Mouse (Mus musculus) adipocyte (in vitro differentiated cells): ENCODE measurements around the gene Mctp1.
A peak's percentile ranks its signal among the peaks of the same experiment; 100 is the strongest.

ENCODE experiments used
- DNase-seq: peaks from one replicate; pipeline ENCODE4 v3.0.0-alpha.2; 2016; ENCODE audit warnings: low spot score

The Mctp1 gene

GRCm38 (mm10) chr13:76967588-76967987 lies 583.3 kb downstream of the Mctp1 start:
- no peak for DNase-seq

DNA sequence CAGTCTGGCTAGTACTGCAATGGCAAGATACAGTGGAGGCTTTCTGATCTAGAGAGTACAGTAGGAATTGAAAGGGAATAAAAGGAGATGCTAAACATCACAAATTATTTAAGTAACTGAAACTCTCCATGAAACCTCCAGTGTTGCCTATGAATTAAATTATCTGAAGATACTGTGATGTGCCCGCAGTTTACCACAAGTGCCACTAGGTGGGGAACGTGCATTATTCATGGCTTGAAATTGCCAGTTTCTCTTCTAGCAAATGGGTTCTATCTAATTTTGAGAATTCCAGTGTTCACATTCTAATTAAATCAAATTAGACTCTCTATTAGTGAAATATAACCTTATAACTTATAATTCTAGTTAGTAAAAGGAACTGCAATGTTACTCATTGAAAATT lies 585.1 kb downstream of the Mctp1 start:
- peak; percentile 64 for DNase-seq

DNA sequence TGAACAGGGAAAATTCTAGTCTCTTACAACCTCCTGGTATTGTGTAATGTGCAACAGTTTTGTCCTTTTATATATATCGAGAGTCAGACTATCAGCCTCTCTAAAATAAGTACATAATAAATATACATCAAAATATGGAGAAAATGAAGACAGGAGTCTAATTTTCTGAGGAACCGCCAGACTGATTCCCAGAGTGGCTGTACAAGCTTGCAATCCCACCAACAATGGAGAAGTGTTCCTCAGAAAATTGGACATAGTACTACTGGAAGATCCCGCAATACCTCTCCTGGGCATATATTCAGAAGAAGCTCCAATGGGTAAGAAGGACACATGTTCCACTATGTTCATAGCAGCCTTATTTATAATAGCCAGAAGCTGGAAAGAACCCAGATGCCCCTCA lies 586.7 kb downstream of the Mctp1 start:
- peak; percentile 18 for DNase-seq

DNA sequence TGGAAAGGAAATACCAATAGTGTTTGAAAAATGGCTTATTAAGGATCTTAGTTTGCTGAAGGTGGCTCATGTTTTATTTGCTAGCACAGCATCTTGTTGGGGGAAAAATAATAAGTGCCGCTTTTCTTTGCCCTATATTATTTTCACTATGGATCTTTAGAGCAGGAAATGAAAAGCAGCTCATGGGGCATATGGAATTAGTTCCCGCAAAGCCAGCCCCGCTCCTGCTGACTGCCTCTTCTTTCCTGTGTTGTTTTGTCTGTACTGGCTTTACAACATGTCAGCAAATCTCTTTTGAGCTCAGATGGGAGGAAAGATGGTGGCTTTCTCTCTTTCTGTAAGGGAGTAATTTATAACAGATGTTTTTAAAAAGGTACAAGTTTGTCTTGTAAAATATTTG lies 618.3 kb downstream of the Mctp1 start:
- DNase-seq: no peak

DNA sequence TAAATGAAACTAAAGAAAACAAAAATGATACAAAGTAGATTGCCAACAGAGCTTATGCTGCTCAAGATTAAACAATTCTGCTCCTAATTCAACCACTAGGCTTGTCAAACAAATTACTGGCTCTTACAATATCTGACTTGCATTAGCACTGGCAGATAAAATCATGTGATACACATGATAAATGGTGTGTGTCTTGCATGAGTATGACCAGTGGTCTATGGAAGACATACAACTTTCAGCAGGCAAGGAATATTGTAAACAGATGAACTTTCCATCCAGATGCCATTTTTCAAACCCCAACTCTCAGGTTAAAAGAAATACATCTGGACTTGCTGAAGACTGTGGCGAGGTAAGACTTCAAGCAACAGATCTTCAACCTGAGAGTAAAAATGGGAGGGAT lies 619.3 kb downstream of the Mctp1 start:
- DNase-seq: no peak

- DNase-seq: no peak
These were observed 634.5 kb downstream of the Mctp1 start for GRCm38 (mm10) chr13:77018851-77019250.

DNA sequence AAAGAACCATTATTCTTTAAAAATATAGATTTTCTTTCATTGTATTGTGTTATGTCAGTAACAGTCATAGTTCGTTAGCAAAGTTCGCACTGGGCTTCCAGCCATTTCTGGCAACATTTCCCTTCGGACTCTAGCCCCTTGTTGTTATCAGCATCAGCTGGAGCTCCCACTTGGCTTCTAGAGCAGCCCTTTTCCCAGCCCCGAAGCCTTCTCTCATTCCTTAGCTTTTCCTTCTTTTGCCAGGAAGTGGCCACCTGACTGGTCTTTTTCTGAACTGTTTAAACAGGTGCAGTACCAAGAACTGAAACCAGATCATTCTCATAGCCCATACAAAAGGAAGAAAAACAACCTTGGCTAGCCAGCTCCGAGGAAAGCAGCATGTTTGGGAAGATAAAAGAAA lies 645.3 kb downstream of the Mctp1 start:
- DNase-seq: no peak

- no peak for DNase-seq
These were observed 659.0 kb downstream of the Mctp1 start for GRCm38 (mm10) chr13:77043375-77043774.

DNA sequence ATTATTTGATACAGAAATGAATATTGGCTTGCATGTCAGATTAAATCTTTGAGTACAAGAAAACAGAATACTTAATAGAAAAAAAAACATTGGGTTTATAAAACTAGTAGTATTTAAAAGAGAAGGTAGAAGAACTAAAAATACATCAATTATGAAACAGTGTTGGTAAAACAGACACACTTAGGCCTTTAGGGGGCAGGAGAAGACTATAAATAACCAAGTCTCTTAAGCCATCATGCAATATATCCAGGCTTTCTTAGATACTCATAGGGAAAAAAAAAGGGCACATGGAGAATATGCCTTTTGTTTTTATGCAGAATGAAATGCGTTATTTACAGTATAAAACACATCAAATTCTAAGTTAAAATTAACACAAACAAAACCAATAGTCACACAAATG lies 661.0 kb downstream of the Mctp1 start:
- DNase-seq: peak; percentile 84

DNA sequence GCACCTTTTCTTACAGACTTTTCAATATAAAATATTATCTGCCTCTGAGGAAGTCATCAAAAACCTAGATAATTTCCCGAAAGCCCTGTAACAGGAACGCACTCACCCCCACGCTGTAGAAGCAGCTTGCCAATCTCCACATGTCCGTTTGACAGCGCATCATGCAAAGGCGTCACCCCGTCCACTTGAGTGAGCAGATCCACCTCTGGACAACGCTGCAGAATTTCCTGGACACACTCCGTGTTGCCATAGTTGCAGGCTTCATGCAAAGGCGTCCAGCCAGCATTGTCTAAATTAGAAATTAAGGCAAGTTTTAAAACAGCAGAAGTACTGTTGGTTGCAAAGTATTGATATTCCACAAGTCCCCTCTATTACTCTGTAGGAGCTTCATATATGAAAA lies 662.1 kb downstream of the Mctp1 start:
- no peak for DNase-seq

DNA sequence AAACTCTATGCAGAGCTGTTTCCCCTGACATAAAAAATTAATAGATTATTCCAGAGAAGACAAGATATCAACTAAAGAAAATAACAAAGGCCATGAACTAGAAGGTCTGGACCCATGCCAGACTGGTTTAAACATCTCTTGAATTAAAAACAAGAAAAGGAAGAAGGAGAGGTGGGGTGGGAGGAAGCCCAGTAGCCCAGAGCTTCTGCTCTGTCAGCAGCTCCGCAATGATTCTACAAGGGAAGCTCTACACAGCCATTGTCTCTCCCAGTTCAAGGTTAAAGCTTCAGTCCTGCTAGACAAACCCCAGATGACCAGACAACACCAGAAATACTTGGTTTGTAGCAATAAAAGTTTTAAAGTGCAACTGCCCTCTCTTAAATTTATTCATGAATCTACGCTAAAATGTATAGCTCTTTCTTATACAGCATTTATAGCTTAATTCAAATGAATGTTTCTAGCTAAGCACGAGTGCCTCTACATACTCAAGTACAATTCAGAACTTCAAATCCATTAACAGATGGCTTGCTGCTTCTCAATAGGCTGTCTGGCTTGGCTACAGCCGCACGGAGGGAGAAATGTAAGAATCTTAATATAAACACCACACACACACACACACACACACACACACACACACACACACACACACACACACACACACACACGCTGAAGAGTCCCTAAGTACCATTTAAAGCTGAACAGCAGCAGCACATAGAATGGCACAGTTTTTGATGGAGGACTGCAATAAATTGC lies 663.0 kb downstream of the Mctp1 start:
- DNase-seq: no peak

DNA sequence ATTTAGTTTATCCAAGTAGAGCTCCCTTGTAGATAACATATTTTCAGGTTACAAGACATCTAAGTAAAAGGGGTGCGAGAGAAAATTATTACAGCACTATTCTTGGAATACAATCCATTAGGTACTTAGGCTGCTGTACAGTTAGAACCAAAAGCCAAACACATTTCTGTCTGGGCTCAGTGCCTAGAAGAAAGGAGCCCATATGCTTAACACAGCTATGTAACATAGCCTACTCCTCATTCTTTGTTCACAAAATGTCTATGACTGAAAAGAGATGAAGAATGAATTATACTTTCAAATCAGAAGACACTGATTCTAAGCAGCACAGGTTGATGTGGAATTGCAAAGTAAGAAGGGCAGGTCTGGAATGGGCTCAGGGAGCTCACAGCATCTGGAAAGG lies 664.1 kb downstream of the Mctp1 start:
- DNase-seq: no peak

GRCm38 (mm10) chr13:77049736-77050135 lies 665.4 kb downstream of the Mctp1 start:
- DNase-seq: no peak

DNA sequence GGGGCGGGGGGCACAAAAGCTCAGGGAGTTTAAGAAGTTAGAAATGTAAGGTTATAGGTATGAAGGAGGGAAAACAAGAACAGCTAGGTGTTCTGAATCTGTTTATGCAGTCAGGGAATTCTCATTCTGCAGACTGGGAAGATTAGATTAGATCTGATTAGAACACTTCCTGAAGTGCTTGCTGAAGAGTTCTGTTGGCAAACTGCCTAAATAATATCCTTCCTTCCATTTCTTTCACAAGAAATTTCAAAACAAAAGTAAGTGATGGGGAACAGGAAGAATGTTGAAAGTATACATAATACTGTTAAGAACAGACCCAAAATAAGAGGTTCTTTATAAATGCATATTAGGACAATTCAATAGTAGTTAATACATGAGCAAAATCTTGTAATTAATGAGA lies 678.9 kb downstream of the Mctp1 start:
- DNase-seq: no peak

GRCm38 (mm10) chr13:77068847-77069246 lies 684.5 kb downstream of the Mctp1 start:
- DNase-seq: no peak

- no peak for DNase-seq
These were observed 687.7 kb downstream of the Mctp1 start for GRCm38 (mm10) chr13:77072030-77072429.
